Mouse (Mus musculus) ES-E14 (cell line): ENCODE data around the gene Wif1. TPM values are rescaled to one million over a fixed set of nuclear protein-coding genes. Genes with fewer than 3 reads are reported as not detected.

Experiments used
- DNase-seq: peaks from one replicate; pipeline ENCODE4 v3.0.0-alpha.2; 2013; ENCODE audit warnings: low read depth, low spot score
- H3K27ac ChIP-seq: 2 replicates; pipeline ENCODE4 v1.5.1; 2012; ENCODE audit warnings: low read depth, mild to moderate bottlenecking, low read length, moderate library complexity, mixed read lengths; ENCODE audit not compliant: poor library complexity, insufficient read depth, severe bottlenecking
- H3K36me3 ChIP-seq: 2 replicates; pipeline ENCODE4 v1.6.1; 2012; ENCODE audit warnings: mild to moderate bottlenecking, low read length, moderate library complexity, mixed read lengths; ENCODE audit not compliant: control insufficient read depth, poor library complexity, insufficient read depth, severe bottlenecking
- H3K4me1 ChIP-seq, 2 experiments: fragments of 150-350 bp in 1 of 2; sonication (generic) in 1 of 2; 2 replicates each; pipeline ENCODE4 v1.6.1; 2012; ENCODE audit warnings: low read length in 2 of 2, mild to moderate bottlenecking in 1 of 2, mixed read lengths in 1 of 2; ENCODE audit not compliant: control insufficient read depth in 2 of 2, insufficient read depth in 2 of 2, poor library complexity in 1 of 2
- H3K4me3 ChIP-seq, 2 experiments: fragments of 150-350 bp in 1 of 2; sonication (generic) in 1 of 2; 2 replicates each; pipeline ENCODE4 v1.5.1; 2012; ENCODE audit warnings: low read length in 2 of 2, low read depth in 1 of 2, mild to moderate bottlenecking in 1 of 2, mixed read lengths in 1 of 2; ENCODE audit not compliant: insufficient read depth in 1 of 2, poor library complexity in 1 of 2, severe bottlenecking in 1 of 2
- H3K9ac ChIP-seq: 2 replicates; pipeline ENCODE4 v1.6.1; 2012; ENCODE audit warnings: low read depth, mild to moderate bottlenecking, low read length, mixed read lengths; ENCODE audit not compliant: poor library complexity, insufficient read depth, severe bottlenecking
- H3K9me3 ChIP-seq: fragments of 150-350 bp; sonication (generic); 2 replicates; pipeline ENCODE4 v1.6.1; 2012; ENCODE audit warnings: low read depth, mild to moderate bottlenecking, low read length; ENCODE audit not compliant: control insufficient read depth, insufficient read depth
- CHD2 ChIP-seq: IDR thresholded peaks from 2 replicates; pipeline ENCODE4 v1.6.1; 2014; ENCODE audit warnings: mild to moderate bottlenecking, low read depth, low read length, inconsistent platforms
- HCFC1 ChIP-seq: IDR thresholded peaks from 2 replicates; pipeline ENCODE4 v1.6.1; 2012; ENCODE audit warnings: low read length, inconsistent platforms, borderline replicate concordance; ENCODE audit not compliant: insufficient read depth
- MAFK ChIP-seq: IDR thresholded peaks from 2 replicates; pipeline ENCODE4 v1.6.1; 2014; ENCODE audit warnings: mild to moderate bottlenecking, low read depth, low read length, inconsistent platforms; ENCODE audit not compliant: insufficient read depth
- ZC3H11A ChIP-seq: IDR thresholded peaks from 2 replicates; pipeline ENCODE4 v1.6.1; 2012; ENCODE audit warnings: low read depth, mild to moderate bottlenecking, inconsistent platforms, low read length, borderline replicate concordance
- ZNF384 ChIP-seq: IDR thresholded peaks from 2 replicates; pipeline ENCODE4 v1.6.1; 2012; ENCODE audit warnings: low read depth, low read length, inconsistent platforms
- in situ Hi-C, 2 experiments: fragments of 600-800 bp; cut with MboI; formaldehyde crosslinking; loops; one replicate each; pipeline ENCODE4 v1.15.1; 2025; ENCODE audit warnings: low sequenced_read_pairs in 2 of 2, inconsistent platforms in 1 of 2; ENCODE audit not compliant: unreplicated experiment in 2 of 2
- total RNA-seq: library from RNA; depleted of rRNA; stranded (reverse); fragments of 300-350 nt; gene quantifications from 2 replicates; pipeline ENCODE4 v1.2.3, GENCODE M21; 2012; rRNA removed

Gene Wif1
- total RNA-seq, result 0.11 and 0.13 TPM in 2 replicates

DNA sequence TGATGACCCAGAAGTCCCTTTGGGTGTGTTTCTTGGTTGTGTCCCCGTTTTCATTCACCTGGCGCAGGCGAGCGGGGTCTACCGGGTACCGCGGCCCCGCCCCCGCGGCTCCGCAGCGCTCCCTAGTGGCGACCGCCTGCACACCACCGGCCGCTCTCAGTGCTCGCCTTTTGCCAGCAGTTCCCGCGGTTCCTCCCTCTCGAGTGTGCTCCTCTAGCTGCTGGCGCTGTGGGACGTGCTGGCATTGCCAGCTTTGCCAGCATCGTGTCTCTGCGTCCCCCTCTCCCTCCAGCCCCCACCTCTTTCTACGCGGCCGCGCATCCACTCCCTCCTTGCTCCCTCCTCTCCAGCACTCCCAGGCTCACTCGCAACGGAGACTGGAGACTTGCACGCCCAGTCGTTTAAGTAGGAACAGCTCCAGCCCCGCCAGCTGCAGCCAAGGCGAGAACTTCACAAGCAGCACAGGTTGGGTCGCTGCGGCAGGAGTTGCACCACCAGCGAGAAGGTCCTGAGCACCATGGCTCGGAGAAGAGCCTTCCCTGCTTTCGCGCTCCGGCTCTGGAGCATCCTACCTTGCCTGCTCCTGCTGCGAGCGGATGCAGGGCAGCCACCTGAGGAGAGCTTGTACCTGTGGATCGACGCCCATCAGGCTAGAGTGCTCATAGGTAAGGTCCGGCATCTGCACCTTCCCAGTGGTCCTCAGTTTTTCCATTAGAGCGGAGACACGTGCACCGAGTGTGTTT, at the start of gene Wif1:
TSS of gene Wif1 (plus strand) at position 135 of the 743 bp plus-strand sequence.
- H3K27ac ChIP-seq, result no peak within 1 kb of the TSS
- in situ Hi-C loops, result loop anchor here in 1 of 2 experiments (10.0 kb wide), 1 partner anchor 221 kb away; no protein-coding TSS in a partner anchor
- peak within 1 kb of the TSS; percentile 69 to 98 for H3K4me3 ChIP-seq
- peak within 1 kb of the TSS; percentile 58 for H3K9ac ChIP-seq
- DNase-seq, result peak; percentile 65
- H3K4me1 ChIP-seq, result no peaks in the 10 kb centered on the region
- H3K9me3 ChIP-seq, result no peaks in the 10 kb centered on the region
- no peaks in the 10 kb centered on the region for H3K36me3 ChIP-seq
- TF ChIP-seq ZC3H11A, result no peak
- TF ChIP-seq ZNF384, result 0 out of 2 replicates have a peak, but pooled peaks have one; percentile 22

DNA sequence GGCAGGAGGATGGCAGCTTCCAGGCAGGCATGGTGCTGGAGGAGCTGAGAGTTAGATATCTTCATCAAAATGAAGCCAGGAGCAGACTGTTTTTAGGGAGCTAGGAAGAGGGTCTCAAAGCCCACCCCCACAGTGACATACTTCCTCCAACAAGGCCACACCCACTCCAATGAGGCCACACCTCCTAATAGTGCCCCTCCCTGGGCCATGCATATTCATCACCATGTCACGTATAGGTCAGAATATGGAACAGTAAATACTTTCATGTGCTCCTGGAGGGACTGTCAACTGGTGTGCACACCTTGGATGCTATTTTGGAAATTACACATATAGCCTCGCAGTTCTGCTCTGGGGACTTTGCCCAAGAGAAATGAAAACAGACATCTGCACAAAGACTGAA, 31.6 kb upstream of the Wif1 start:
- no peaks in the 10 kb centered on the region for H3K4me1 ChIP-seq
- H3K4me3 ChIP-seq, result no peak overlapping the region
- no peak overlapping the region for H3K27ac ChIP-seq
- in situ Hi-C loops, result no loop called here
- no peak for DNase-seq
- no peaks in the 10 kb centered on the region for H3K9me3 ChIP-seq
- no peaks in the 10 kb centered on the region for H3K36me3 ChIP-seq
- H3K9ac ChIP-seq, result no peak overlapping the region
- TF ChIP-seq ZNF384 (no peak), CHD2 (no peak), HCFC1 (no peak), ZC3H11A (no peak)

DNA sequence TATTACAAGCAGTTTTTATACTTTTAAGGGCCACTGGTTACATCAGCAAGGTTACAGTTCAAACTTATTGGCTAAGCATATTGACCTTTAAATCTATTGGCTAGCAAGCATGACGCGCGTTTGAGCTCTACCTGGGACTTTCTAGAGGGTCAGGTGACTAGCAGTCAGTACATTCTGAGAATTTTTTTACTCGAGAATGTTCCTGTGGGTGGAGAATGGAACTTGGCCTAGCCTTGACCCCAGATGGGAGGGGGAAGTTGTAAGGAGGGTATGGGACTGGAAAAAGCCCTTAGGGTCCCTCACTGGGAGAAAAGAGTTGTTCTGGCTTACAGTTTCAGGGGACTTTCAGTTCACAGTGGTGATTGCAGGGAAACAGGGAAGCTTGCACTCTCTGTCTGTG, 22.3 kb upstream of the Wif1 start:
- peak; percentile 43 for DNase-seq
- TF ChIP-seq MAFK, result no peak
- peak; percentile 69 for TF ChIP-seq ZNF384
- Histone ChIP-seq H3K36me3 (no peaks in the 10 kb centered on the region), H3K9me3 (no peaks in the 10 kb centered on the region; the same call in 1 of the 2 replicates), H3K9ac (no peak overlapping the region), H3K27ac (peak overlapping the region; percentile 53), H3K4me1 (peaks cover 6 to 7% of the 10 kb centered on the region in 2 experiments; a peak in 3 of 4 replicates), H3K4me3 (no peak overlapping the region; a peak in 1 of 4 replicates)
- in situ Hi-C loops, result no loop called here

DNA sequence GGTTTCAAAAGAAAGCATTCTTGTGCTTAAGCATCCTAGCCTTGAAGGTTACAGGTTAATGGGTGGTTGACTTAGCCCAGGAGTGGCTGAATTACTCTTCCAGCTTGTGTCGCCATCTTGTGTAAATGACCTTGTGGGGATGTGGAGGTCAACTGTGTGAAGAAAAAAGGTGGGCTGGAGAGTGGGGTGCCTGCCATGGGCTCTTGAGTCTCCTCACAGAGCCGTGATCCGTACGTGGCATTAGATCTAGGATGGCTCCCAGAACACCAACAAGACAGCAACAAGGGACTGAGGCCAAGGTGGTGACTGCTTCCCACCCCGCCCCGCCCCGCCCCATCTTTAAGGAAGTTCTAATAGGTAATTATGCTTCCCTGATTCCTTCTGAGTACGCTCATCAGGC, 17.5 kb upstream of the Wif1 start:
- in situ Hi-C loops, result no loop called here
- TF ChIP-seq CHD2 (no peak), ZNF384 (no peak), MAFK (no peak), ZC3H11A (no peak), HCFC1 (no peak)

More for the DNA sequence above, 17.5 kb upstream of the Wif1 start:
- Histone ChIP-seq H3K4me1 (peaks cover 5 to 7% of the 10 kb centered on the region in 2 experiments; a peak in 2 of 4 replicates), H3K27ac (no peak overlapping the region; the same call in 1 of the 2 replicates), H3K36me3 (no peaks in the 10 kb centered on the region), H3K9me3 (no peaks in the 10 kb centered on the region; the same call in 1 of the 2 replicates), H3K4me3 (no peak overlapping the region), H3K9ac (0 out of 2 replicates have a peak overlapping the region, but pooled peaks have one; percentile 19)
- peak; percentile 46 for DNase-seq
